Mouse (Mus musculus) NIH3T3 (cell line): Measurements from ENCODE around the gene Ncl.
"Not testable (repeated sequence)": the region's sequence is repeated elsewhere in the genome, so short reads cannot be mapped to it uniquely, and the experiment has no call there.

Experiments used
- DNase-seq: peaks from one replicate; pipeline ENCODE4 v3.0.0-alpha.2; 2012; ENCODE audit warnings: low read depth

The Ncl gene

DNA sequence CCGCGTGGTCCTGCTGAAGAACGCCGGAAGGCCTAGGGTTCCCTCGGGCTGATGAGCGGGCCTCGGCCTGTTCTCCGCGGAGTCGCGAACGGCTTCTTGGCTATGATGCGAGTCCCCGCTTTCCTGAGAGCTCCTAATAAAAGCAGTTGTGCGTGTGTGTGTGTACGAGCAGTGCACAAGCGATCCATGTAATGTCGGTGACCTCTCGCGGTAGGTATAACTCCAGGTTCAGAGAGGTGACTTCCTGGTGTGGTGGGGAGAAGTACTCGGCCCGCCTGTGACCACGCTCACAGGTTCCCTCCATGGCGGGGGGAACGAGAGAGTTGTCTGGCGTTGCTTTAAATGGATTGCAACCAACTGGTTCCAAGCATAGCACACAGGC is 589 bp upstream of the Ncl start:
- no peak for DNase-seq

DNA sequence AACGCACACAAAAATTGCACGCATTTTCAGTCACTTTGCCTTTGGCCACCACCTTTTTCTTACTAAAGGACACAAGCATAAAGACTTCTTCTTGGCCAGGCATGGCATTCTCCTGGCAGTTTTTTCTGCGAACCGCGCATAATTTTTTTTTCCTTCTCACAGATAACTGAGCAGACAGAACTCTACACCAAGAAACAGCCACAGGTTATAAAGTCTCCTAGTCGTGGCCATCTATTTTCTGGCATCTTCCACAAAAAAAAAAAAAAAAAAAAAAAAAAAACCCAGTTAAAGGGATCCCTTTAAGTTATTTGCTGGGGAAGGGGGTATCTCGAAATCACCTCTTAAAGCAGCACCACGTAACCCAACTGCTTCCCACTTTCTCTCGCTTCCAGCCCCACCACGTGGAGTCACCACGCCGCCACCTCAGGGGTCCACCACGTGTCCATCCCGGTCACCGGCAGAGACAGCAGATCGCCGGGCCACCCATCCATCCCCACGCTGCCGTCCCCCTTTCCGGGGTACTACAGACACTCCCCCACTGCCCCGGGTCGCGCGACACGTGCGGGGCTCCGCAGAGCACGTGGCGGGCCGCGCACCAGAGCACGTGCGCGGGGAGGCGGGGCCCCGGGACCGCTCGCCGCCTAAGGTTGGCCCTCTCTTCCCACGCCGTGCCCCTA is 833 bp downstream of the Ncl start:
- no peak for DNase-seq

DNA sequence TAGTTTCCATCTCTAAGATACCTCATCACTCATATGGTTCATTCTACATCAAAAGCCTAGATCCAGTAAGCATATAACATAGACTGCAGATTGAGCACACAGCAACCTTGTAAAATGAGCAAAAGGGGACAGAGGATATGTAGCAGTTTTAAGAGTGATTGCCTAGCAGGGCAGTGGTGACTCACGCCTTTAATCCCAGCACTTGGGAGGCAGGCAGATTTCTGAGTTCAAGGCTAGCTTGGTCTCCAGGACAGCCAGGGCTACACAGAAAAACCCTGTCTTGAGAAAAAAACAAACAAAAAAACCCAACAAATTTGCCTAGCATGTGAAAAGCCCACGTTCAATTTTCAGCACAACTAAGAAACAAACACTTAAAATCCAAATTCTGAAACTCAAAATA is 5.0 kb downstream of the Ncl start:
- DNase-seq: no peak

DNA sequence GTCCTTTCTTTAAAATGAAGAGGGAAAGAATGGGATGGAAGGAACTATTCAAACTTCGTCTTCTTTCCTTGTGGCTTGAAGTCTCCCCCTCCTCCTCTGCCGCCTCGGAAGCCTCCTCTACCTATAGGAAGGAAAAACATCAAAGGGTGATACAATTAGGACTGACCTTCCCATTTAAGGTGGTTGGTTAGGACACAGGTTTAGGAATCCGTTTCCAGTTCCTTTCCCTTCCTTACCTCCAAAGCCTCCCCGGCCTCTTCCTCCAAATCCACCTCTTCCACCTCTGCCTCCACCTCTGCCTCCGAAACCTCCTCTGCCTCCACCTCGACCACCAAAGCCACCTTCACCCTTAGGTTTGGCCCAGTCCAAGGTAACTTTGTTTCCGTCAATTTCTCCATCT is 8.6 kb downstream of the Ncl start:
- DNase-seq: no peak

DNA sequence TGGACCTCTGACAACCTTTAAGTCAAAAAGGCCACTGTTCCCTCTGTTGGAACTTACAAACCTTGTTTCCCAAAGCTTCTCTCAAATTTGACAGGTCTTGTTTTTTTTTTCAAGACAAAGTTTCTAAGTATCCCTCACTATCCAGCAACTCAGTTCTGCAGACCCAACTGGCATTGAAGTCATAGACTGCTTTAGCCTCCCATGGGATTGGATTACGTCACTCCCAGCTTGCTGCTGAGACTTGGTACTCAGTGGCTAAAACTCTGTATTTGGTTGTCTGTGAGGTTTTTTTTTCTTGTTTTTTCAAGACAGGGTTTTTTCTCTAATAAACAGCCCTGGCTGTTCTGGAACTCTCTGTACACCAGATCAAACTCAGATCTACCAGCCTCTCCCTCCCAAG is 9.5 kb downstream of the Ncl start:
- DNase-seq: peak; percentile 49

DNA sequence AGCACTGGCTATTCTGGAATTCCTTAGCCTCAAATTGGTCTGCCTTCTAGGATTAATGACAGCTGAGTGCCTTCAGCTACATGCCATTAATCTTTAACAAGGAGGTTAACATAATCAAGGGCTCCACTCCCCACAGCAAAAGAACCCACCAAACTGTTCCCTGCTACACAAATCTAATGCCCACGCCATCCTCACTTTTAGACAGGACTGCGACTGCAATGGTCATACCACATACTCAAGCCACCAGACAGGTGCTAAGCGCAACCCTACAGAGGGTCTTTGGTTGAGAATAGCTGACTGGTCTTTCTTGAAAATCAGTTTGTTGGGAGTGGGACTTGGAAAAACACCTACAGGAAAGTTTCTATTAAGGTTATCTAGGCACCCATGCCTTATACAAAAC is 10.0 kb downstream of the Ncl start:
- no peak for DNase-seq

DNA sequence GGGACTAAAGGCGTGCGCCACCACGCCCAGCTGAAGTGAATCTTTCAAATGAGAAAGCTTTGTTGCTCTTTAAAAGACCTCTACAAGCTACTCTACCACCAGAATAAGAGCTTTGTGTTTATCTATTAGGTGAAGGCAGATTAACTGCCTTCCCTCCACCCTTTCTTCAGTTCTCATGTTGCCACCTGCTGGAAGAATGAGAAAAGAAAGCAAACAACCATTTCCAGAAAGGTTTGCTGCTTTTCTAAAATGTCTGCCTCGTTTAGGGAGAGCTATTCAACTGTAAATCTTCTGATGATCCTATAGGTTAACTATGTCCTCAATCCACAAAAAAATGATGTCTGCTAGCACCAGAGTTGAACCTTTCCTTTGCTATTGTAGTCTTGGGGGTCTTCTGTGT is 10.4 kb downstream of the Ncl start:
- peak; percentile 32 for DNase-seq

DNA sequence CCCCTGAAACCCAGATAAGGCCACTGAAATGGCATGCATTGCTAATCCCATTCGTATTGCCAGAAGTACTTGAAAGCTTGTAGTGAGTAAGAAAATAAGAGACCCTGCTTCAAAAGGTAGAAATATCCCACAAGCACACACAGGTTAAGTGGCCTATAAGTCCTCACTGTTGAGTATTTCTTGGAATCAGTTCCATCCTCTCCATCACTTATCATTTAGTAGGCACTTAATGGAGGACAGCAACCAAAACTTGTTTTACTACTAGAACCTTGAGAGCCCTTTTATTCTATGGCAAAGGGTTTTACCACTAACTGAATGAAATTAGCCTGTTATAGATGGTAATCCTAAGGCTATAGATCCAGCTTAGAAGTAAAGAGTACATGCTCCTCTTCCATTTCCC is 11.1 kb downstream of the Ncl start:
- no peak for DNase-seq

DNA sequence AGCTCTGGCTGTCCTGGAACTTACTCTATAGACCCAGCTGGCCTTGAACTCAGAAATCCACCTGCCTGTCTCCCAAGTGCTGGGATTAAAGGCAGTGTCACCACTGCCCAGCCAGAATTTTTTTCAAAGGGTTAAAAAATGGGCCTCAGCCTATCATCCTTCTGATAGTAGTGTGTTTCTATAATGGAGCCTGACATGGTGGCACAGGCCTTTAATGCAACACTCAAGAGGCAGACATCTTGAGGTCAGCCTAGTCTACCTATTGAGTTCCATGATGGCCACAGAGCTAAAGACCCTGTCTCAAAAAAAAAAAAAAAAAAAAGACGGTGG is 11.5 kb downstream of the Ncl start:
- DNase-seq: no peak

DNA sequence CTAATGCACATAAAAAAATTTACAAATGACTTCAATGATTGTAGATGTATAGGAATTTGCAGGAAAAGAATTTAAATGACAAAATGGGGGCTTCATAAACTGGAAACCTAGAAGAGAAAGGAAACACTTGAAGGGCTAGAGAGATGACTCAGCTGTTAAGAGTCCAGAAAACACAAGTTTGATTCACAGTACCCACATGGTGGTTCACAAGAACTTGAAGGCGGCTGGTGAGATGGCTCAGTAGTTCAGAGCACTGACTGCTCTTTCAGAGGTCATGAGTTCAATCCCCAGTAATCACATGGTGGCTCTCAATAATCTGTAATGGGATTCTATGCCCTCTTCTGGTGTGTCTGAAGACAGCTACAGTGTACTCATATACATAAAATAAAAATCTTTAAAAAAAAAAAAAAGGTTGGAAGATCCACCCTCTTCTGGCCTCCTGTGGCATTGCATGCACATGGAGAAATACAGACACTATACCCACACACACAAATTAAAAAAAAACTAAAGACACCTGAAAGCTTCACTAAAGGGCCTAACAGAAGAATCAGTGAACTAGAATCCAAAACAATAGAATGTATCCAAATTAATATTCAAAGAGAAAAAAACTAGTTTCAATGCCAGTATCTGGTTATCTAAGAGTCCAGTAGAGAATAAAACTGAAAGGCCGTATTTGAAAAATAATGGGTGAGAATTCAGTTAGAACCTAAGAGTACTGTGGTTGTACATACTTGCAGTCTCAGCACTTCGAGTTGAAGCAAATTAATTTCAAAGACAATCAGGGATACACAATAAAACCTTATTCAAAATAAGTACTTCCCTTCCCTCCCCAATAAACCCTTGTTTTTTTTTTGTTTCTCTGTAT is 12.1 kb downstream of the Ncl start:
- peak; percentile 33 for DNase-seq

DNA sequence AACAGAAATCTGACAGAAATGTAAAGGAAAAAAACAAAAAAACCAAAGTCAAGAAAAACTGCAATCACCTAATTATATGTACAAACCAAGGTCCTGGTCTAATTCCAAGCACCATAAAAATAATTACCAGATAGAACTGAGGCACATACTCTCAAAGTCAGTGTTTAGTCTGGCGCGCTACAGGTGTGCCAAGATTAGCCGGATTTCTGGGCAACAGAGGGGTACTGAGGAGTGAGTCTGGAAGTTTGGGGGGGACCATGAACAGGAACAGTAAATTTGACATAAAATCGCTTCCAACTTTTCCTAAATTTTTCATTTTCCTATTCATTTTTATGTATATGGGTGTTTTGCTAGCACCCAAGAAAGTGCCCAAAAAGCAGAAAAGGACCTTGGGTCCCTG is 13.2 kb downstream of the Ncl start:
- DNase-seq: no peak

DNA sequence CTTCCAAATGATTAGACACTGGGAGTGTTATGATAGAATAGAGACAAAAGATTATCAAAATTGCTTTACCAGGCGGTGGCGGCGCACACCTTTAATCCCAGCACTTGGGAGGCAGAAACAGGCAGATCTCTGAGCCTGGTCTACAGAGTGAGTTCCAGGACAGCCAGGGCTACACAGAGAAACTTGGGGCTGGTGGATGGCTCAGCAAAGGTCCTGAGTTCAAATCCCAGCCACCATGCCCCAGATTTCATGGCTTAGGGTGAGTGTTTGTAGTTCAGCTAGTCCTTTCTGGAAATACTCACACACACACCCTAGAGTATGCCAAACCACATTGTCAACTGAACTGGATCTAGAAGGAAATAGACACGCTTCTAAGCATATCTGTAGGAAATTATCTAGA is 14.1 kb downstream of the Ncl start:
- DNase-seq: no peak

DNA sequence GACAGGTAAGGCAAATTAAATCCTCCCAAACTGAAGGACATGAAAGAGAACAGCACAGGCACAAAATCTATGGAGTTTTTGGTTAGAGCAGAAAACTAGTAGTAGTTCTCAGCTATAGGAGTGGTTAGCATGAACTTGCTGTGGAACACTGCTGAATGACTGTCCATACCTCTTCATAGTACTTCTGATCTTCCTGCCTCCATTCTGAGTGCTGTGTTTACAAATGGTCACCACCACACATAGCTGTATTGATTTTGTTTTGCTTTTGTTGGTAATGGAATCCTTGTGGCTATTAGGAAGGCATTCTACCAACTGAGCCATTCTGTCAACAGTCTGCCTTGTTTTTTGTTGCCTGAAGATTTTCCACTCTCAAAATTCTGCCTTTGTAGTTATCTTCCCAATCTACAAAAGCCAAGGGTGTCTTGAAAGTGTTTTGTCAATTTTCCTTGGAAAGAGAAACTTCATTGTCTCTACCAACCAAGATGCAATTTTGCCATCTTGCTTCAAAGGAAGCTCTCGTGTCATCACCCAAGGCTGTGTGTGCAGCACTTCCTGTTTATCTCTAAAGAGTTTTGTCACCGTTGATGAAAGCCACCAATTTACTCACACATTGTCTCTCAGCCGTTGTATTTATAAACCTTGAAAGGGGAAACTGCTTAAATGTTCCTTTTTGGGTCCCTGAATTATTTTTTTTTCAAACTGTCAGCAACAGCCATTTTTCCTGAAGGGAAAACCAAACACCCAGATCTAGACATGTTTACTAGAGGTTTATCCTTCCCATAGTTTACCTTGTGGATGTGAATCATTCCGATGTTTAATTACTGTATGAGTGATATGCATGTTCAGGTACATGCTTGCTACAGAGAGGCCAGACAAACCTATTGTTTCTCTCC is 15.0 kb downstream of the Ncl start:
- no peak for DNase-seq

DNA sequence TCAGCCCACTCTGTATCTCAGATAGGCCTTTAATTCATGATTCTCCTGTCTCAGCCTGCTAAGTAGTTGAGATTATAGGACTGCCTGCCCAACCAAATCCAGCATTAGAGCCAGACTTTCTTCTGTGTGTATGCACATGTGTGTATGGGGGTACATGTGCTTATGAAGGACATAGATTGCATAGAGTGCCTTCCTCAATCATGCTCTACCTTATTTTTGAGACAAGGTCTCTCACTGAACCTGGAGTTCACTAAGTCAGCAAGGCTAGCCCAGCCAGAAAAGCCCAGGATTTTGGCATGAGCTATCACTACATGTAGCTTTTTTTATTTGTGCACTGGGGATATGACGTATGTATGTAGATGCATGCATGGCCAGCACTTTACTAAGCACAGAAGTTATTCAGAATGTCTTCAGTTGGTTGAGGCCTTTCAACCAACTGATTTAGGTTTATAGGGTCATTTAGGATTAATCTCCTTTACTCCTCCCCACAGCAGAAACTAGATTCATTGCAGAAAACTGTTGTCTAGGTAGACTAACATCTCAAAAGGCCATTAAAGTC is 16.0 kb downstream of the Ncl start:
- DNase-seq: no peak

DNA sequence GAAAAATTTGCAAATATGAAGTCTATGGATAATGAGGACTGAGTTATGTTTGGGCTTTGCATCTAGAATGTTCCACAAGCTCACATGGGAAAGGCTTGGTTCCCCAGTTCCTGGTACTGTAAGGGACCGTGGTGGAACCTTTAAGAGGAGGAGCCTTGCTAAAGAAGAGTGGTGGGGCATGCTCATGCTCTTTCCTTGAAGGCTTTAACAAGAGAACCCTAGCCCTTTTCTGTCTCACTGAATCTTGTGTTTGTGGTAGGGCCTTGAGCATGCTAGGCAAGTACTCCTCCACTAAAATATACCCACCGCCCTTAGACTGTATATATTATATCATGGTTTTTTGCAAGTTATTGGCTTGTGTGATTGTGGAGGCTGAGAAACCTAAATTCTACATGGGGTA is 16.8 kb downstream of the Ncl start:
- DNase-seq: no peak

DNA sequence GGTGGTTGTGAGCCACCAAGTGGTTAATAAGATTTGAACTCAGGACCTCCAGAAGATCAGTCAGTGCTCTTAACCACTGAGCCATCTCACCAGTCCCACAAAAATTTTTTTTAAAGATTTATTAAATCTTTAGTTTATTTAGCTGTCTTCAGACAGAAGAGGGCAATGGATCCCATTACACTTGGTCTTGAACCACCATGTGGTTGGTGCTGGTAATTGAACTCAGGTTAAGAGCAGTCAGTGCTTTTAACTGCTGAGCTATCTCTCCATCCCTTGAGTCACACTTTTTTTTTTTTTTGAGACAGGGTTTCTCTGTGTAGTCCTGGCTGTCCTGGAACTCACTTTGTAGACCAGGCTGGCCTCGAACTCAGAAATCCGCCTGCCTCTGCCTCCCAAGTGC is 18.1 kb downstream of the Ncl start:
- DNase-seq: not testable (repeated sequence)

DNA sequence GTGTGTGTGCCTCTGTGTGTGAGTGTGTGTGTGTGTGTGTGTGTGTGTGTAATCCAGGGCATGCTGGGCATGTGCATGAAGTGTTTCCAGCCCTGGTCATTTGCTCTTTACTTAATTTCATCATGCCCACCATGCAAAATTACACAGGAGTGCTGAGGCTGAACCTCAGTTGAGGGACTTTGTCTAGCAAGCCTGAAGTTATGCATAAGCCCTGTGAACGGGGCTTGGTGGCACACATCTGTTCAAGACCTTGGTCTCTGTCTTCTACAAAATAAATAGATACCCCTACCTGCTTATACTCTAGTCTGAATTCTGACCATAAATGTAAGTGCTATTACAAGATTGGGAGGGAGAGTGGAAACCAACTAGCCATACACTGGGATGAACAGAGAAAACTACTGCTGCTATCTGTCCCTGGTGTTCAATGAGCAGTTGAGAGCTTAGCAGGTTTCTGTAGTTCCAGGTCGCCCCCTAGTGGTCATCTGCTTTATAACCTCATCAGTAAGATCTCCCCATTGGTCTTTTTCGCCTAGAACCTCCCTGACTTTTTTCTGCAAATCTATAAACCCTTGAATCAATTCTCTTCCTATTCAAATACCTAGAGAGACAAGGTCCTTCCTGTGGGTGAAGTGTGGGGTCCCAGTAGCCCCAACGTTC is 19.9 kb downstream of the Ncl start:
- DNase-seq: peak; percentile 93

DNA sequence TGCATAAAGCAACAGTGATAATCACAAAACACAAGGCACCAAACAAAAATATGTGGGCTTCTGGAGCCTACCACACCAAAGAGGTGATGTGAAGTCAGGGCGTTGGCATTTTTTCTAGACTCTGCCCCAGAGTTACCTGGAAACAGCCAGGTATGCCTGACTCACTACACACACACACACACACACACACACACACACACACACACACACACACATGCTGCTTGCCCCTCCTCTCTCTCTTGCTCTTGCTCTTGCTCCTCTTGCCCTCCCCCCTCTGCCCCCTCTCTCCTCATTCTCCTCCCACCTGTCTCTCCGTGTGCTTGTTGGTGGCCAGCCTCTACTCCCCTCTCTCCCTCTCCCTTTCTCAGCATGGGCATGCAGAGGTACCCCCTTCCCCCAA is 22.9 kb downstream of the Ncl start:
- DNase-seq: no peak

DNA sequence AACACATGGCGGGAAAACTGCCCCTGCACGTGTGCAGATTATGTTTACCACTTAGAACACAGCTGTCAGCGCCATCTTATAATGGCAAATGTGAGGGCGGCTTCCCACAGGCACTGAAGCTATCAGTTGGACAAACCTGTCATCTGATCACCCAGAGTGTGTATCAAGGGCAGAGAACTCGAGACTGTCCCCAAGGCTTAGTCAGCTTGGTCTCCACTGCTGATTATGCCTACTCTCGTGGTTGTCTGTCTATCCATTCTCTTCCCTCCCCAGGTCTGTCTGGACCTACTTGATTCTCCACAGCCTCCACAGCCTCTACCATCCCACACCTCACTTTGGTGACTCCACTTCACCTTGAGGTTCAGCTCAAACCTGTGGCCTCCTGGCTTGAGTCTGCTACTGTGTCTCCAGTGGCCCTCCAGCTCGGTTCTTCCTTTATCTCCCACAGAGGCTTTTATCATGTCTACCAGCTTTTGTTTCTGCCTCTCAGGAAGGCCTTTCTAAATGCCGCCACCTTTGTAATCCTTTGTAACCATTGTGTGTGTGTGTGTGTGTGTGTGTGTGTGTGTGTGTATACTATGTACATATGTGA is 38.3 kb downstream of the Ncl start:
- no peak for DNase-seq

DNA sequence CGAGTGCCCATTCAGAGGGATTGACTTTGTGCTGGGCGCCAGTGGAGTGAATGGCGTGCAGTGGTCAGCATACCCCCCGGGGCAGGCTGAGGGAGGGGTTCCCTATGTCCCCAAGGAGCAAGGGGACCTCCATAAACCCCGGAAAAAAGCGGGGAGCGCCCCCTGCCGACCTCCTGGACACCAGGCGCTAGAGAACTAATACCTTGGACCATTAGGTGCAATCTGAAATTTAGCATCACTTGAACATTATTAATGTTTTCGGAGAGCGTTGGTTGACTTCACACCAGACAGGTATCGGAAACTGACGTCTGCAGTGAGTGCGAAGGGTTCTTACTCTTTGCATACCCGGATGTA is 45.5 kb downstream of the Ncl start:
- no peak for DNase-seq

DNA sequence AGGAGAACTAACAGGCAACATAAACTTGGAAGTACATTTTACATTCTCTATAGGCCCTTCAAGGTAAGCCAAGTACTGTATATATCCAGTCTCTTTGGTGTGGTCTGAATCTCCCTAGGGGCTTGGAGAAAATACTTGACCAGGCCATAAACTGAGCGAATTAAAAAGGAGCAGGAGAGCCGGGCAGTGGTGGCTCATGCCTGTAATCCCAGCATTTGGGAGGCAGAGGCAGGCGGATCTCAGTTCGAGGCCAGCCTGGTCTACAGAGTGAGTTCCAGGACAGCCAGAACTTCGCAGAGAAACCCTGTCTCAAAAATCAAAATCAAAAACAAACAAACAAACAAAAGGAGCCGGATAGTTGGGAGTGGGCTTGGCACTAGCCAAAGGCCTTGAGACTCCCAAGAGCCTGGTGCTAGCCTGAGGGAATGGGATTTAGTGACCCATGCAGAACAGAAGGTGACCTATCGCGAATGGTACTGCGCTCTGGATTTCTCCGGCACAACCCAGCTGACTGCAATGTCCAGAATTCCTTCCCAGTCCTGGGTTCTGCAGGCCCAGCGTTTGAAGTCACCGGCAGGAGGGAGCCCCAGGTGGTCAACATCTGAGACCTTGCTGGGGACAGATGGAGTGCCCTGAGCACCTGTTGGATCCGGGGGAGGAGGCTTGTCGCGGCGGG is 46.0 kb downstream of the Ncl start:
- no peak for DNase-seq
